Mouse (Mus musculus) kidney, postnatal 25 days (tissue): ENCODE measurements around the gene Catip.

Experiments used
- DNase-seq, 2 experiments: peaks; one replicate each; pipeline ENCODE4 v3.0.0; 2021; ENCODE audit warnings: mixed read lengths in 2 of 2

Catip gene

DNA sequence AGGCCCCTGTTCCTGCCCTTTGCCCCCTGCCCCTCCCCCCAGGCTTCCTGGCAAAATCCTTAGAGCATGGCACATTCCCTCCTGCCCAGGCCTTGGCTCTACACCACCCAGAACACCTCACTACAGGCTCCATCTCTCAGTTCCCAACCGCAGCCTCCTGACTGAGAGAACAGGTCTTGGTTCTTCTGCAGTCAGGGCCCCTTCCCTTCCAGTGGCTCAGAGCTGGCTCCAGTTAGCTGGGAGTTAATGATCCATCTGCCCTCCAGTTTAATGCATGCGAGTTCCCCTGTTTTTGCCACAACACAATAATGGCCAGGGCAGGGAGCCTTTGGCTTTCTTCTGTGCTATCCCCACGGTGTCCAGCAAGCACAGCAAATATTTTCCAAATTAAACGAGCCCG, 18.7 kb upstream of the Catip start:
- DNase-seq = peak; percentile 62 to 81

DNA sequence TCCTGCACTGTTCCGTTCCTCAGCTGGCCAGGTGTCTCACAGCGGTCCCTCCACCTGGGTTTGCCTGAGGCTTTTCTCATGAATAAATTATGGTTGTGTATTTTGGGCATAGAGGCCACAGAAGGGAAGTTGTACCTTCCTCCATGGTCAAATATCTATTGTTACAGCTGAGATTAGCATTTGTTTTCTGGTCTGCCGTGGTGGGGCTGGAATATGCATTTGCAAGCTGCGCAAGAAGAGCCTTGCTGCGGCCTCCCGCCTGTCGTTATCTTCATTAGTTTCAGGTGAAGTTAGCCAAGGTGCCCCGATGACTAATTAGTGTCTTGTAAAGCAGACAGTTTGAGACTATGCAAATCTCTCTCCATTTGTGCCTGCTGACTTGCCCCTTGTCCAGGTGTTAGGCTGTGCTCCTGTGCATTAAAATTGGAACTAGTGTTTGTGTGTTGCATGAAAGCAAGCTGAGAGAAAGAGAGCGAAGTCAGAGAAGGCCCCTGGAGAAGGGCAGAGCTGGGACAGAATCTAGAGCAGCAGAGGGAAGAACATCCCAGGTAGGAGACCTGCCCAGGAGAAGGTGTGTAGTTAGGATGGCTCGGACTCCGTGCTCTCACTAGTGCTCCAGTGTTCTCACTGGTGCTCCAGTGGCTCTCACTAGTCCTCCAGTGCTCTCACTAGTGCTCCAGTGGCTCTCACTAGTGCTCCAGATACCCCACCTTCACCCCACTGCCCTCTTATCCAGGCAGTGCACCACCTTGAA, 17.6 kb upstream of the Catip start:
- no peak for DNase-seq

DNA sequence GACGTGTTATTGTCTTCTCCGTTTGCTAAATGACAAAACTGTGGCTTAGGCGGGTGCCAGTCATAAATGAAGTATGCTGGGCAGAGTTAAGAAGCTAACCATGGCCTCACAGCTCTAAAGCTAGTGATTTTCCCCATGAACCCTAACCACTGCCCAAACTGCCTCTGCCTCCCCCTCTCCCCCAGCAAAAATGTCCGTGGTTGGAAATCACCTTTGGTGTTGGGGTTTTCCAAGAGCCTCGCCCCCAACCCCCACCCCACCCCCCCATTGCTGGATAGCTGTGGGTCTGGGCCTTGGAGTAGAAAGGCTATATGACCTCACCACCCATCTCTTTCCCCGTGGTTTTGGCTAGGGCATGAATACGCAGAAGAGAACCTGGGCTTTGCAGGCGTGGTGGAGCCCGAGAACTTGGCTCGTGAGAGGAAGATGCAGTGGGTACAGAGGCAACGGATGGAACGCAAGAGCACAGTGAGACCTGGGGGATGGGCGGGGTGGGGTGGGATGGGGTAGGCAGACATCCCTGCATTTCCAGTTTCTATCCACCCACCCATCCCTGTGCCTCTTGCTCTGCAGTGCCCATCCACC, 10.6 kb upstream of the Catip start:
- DNase-seq = no peak

DNA sequence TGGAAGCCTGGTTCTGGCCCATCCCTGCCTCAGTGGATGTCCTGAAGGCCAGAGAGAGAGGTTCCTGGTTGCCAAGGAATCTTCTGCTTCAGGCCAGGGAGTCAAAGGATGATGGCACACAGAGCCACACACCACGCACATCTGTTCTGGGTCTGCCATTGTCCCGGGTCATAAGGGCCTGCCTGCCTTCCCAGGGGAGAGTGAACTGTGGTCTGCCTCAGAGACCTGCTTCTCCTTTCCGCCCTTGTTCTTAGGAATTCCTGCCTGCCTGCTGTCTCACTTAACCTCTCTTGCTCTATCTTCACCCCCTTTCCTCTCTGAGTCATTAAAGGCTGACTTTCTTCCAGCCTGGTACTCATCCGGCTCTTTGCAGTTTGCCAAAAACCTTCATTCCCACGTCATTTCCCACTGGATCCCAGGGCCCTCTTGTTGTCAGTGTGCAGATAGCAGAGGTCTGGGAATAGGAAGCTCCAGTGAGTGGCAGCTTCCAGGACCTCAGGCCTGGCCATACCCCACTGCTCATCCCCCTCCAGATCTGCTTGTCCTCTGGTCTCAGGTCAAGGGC, 9.3 kb upstream of the Catip start:
- no peak for DNase-seq

DNA sequence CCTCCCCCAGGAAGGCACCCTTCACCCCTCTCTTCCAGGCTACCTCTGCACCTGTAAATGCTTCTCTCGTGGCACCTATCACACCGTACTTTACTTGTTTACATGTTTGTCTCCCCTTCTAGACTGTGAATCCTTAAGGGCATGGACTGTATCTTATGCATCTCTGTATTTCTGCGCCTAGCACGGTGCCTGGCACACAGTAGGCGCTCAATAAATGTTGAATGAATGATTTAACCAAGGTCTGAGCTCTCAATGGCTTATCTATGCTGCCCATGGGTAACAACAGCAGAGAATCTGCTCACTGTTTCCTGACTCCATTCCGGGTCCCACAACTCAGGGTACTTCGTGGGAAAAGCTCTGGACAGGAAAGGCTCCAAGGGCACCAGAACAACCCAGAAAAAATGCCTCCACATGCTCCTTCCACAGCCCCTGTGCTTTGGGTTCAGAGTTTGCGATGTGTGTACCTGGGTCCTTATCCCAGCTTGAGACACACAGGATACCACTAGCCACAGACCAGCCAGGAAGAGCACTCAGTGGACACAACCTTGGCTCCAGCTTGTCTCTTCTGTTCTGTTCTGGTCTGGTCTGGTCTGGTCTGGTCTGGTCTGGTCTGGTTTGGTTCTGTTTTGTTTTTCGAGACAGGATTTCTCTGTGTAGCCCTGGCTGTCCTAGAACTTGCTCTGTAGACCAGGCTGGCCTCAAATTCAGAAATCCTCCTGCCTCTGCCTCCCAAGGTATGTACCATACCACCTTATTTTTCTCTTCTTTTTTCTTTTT, 8.3 kb upstream of the Catip start:
- DNase-seq = no peak

DNA sequence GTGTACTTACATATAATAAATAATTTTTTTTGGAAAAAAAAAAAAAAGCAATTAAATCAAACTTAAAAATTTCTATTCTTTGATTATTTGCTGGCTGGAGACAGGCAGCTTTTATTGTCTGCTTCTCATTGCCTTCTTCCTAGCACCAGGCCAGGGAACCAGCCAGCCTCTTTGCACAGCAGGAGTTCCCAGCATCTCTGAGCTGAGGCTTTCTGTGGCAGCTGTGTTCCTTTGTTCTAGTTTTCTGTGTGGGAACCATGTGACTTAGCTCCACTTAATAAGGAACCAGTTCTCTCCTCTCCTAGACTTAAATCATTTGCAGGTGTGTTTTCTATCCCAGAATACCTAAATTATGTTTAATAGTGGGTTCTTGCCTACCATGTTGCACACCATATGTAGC, 4.4 kb upstream of the Catip start:
- no peak for DNase-seq

DNA sequence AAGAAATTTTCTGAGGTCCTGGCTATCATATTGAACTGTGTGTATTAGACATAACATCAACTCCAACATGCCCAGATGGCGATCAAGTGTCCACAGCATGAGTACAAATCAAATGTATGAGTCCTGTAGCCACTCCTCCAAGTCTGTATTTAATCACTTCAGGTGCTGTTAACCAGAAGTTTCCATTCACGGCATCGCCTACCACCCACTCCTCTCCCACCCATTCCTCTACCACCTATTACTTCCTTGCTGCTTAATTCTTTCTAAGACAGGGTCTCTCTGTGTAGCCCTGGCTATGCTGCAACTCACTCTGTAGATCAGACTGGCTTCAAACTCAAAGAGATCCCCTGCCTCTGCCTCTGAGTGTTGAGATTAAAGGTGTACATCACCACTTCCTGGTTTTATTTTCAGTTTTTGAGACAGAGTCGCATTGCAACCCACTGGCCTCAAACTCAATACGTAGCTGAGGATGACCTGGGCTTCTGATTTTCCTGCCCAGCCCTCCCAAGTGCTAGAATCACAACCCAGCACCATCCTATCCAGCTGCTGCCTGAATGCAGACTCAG, 1.9 kb upstream of the Catip start:
- no peak for DNase-seq

DNA sequence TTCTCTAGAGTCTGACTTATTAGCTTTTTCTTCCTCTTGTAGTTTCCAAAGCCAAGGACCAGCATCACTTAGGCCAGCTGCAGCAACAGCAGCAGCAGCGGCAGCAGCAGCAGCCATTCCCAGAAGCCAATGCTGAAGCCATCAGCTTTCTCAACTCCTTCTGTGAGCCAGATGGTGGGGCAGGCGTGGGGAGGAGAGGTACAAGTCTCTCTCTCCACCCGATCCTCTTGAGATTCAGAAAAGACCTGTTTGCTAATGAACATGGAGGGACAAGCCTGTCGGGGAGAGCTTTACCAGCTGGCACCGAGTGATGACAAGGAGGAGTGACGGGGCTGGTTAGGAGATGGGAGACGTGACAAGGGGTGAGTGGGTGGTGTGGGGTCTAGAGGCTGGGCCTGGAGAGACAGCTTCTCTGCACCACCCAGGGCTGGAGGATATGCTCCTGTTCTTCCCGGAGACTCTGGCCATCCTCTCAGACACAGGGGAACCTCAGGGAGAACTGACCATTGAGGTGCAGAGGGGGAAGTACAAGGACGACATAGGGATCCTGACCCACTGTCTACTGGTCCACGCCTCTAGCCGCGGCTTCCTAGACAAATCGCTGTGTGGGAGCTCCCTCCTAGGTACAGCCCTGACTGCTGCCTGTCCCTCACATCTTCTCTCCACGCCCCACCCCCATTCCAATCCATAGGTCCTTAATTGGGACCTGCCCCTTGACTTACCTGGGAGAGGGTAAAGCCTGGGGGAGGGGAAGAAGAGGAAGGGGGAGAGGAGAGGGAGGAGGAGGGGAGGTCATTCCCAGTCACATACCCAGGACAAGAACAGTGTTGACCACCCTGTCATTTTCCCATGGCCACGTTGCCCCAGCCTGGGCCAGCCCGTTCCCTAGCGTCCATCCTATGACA, 669 bp downstream of the Catip start:
- peak in 1 of 2 experiments; percentile 33 for DNase-seq

DNA sequence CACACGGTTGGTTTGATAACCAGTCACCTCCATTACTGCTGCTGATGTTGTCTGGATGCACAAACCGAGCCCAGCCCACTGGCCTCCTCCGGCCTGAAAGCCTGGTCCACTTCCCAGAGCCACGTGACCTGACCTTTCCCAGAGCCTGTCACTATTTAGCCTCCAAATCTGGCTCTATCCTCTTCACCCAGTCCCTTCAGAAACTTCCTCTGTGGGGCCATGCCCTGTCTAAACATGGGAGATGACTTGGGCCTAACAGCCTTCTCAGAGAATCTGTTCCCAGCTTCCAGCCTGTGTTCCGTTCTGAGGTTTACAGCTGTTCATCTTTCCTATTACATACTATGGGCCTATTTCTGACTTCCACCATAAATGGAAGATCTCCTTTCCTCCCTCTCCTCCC, 1.5 kb downstream of the Catip start:
- DNase-seq = peak in 1 of 2 experiments; percentile 48

DNA sequence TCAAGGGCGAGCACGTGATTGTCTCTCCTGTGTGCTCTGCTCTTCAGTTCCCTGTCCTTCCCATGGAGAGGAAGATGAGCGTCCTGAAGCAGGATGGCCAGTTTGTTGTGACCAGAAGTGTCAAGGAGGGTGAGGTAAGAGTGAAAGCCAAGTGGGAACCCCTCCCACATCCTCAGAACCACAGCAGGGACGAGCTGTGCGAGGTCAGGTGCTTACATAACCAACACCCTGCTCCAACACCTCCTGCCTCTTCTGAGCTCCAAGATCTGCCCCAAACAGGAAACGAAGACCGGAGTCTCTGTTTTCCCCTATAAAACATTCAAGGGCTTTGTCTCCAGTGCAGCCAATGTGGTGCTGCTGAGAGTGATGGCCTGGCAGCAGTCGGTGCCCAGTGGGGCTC, 2.4 kb downstream of the Catip start:
- DNase-seq = peak in 1 of 2 experiments; percentile 50

DNA sequence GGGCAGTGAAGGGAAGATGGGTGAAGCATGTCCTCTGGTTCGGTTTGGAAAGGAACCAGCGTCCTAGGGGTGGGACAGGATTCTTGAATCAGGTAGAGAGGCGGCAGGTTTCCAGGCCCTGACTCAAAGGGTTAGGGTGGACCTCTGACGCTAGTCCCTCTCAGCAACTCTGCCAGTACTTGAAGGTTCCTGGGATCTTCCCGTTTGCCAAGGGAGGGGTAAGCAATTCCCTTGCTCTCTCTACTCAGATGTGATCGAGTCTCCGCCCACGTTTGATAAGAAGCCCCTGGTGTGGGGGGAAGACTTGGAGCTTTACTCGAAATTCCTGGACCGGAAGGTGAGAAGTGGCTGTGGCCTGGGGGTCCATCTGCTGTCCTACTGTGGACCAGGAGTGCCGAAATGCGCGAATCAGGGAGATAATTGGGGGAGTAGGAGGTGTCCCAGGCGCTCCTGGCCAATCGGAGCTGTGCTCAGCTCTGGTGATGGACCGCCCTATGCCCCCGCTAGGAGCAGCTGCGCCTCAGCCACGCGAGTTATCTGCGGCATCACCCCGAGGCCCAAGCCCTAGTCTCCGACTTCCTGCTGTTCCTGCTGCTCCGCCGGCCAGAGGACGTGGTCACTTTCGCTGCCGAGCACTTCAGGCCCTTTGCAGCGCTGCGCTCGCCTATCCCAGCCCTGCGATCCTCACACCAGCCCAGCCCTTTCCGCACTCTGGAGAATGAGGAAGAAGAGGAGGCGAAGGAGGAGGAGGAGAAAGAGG, 6.2 kb downstream of the Catip start:
- DNase-seq = peak; percentile 59 to 73

DNA sequence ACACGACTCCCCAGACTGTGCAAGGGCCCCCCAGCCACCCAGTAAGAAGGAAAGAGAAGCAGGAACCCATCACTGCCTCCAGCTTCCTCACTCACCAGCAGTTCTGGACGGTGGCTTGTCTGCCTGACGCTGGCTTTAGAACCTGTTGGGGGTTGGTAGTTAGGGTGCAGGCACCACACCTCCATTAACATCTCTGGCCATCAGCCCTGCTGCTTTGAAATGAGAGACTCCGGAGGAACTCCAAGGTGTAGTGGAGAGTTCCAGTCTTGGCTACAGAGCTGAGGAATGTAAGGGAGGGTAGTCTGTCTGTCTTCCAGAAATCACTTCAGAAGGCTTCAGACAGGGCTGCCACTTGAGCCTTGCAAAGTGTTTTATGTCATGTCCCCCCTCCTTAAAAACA, 8.1 kb downstream of the Catip start:
- peak in 1 of 2 experiments; percentile 23 for DNase-seq

DNA sequence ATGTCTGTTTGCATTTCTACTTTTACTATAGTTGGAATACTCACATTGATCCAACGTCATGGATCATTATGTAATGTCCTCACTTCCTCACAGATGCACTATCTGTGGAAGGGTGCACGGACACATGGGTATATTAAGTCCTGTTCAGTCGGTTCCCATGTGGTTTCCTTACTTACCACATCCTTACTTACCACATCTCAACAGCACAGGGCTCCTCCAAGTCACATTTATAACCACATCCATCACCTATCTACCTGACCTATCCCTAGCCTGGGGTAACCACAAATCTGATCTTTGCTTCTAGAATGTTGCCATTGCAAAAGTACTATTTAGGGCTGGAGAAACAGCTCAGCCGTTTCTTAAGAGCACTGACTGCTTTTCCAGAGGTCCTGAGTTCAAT, 11.5 kb downstream of the Catip start:
- DNase-seq = no peak

DNA sequence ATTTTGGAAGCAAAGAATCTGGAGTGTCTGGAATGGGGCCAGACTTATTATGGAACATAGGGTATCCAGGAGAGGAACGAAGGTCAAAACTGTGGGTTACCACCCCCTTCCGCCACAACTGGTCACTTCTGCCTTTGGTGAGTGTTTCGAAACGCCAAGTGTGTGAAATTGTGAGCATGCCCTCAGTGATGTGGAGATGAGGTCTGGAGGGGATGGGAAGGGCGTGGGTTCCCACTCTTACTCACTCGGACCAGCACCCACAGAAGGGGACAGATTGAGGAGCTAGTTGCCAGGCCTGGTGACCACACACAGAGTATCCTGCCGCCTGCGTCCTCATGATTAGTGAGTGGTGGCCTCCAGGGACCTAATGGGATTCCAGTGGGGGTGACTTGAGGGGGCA, 13.1 kb downstream of the Catip start, which contains the start of gene Slc11a1:
Slc11a1 (plus strand) TSS at position 216 of the 400 bp plus-strand sequence.
- DNase-seq = peak in 1 of 2 experiments; percentile 31

DNA sequence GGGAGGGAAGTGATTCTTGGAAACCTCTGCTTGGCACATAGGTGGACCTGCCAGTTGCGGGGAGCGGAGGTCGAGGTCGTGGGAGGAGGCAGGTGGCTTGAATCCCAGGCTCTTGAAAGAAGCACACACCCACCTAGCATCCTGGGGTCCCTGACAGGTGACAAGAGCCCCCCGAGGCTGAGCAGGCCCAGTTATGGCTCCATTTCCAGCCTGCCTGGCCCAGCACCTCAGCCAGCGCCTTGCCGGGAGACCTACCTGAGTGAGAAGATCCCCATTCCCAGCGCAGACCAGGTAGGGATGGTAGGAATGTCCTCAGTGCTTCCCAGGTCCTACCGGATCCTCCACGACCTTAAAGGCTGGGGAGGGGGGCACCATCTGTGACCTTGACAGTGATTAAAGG, 13.7 kb downstream of the Catip start:
- peak in 1 of 2 experiments; percentile 32 for DNase-seq

DNA sequence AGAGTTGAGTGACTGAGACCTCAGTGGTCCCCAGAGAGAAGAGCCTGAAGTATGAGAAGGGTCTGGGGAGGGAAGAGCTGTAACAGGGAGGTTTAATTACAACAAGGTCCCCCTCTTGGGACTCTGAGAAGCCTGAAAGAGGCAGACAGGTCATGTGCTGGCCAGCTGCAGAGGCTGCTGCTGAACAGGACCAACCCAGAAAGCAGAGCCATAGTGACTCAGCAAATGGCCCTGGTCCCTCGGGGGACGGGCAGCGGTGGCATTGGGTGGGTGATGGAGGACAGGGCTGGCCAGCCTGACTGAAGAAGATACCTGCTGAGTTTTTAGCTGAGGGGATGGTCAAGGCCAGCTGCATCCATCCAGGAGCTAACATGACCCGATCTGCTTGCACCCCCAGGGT, 14.5 kb downstream of the Catip start:
- peak in 1 of 2 experiments; percentile 53 for DNase-seq

DNA sequence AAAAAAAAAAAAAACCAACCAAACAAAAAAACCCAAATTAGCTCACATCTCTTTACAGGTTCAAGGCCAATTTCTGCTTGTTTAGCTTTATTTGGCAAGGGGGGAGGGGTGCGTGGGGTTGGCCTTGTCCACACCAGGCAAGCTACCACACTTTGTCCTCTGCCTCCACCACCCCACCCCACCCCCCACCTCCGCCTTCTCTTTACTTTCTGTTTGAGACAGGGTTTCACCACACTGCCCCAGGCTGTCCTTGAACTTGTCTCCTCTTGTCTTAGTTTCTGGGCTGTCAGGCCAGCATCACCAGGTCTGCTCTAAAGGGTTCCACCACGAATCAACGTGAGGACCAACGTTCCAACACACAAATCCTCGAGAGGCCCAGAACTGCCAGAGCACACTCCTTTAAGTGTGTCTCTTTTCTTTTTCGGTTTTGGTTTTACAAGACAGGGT, 17.2 kb downstream of the Catip start:
- no peak for DNase-seq

DNA sequence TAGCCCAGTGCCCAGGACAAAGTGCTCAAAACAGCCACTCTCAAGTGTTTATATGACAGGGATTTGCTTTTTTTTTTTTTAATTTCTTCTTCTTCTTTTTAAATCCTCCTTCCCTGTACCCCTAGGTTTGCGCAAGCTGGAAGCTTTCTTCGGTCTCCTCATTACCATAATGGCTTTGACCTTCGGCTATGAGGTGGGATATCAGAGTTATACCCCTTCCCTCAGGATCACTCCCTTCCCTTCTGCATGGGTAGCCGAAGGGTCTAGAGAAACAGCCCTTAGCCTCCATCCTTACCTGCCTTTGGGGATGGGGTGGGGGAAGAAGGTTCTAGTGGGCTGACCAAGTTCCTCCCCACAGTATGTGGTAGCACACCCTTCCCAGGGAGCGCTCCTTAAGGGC, 18.6 kb downstream of the Catip start:
- no peak for DNase-seq

DNA sequence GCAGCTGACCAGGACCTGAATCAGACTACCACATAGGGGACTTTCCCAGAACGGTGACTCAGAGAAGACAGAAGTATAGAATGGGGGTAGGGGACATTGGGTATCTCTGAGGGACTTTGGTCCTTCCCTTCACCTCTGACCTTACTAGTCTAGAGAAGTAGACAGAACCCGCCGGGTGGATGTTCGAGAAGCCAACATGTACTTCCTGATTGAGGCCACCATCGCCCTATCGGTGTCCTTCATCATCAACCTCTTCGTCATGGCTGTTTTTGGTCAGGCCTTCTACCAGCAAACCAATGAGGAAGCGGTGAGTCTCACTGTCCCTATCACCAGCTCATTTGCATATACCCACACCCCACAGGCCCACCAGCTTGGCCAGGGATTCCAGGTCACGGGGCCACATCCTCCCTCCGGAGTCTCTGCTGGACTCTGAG, 19.7 kb downstream of the Catip start:
- peak in 1 of 2 experiments; percentile 33 for DNase-seq

DNA sequence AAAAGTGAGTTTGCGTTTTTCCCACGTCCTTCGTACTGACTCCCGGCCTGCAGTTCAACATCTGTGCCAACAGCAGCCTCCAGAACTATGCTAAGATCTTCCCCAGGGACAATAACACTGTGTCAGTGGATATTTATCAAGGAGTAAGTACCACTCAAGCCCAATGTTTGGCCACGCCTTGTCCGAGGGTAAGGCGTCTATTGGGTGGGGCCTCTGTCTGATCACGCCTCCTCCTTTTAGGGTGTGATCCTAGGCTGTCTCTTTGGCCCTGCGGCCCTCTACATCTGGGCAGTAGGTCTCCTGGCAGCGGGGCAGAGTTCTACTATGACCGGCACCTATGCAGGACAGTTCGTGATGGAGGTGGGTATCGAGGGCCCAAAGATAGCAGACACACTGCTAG, 21.5 kb downstream of the Catip start:
- DNase-seq = peak in 1 of 2 experiments; percentile 31

DNA sequence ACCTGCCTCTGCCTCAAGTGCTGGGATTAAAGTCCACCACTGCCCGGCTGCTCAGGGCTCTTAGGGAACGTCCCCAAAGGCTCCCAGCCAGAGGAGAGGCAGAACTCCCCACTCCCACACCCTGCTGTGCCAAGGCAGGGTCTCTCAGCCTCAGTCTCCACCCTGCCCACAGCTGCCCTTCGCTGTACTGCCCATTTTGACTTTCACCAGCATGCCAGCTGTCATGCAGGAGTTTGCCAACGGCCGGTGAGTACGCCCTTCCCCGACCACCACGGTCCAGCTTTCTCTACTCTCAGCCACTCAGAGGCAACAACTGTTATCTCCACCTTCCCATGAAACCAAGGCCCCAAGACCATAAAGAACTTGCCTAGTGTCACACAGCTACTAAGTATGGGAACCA, 22.6 kb downstream of the Catip start:
- peak in 1 of 2 experiments; percentile 31 for DNase-seq
